Mouse (Mus musculus) hindbrain, postnatal 0 days (tissue): ENCODE measurements at regions not wholly inside any gene's neighbourhood (a gene's known extent, or its start where the extent isn't known, plus 50 kb on each side); places are given as distances from the start of the nearest gene placed in this dataset.

Experiments
- ATAC-seq: fragments of 200-750 bp; cut with Nextera tagmentation; 2 replicates; pipeline ENCODE4 v1.8.0; 2017; ENCODE audit warnings: mild to moderate bottlenecking, moderate TSS enrichment, moderate library complexity
- DNase-seq: peaks from one replicate; pipeline ENCODE4 v3.0.0-alpha.2; 2015; ENCODE audit warnings: low spot score
- H3K27ac ChIP-seq: fragments of 300-500 bp; sonication (generic); 2 replicates; pipeline ENCODE4 v1.5.1; 2014; ENCODE audit warnings: mild to moderate bottlenecking
- H3K27me3 ChIP-seq: fragments of 300-500 bp; sonication (generic); 2 replicates; pipeline ENCODE4 v1.6.1; 2014; ENCODE audit warnings: low read length, mixed read lengths; ENCODE audit not compliant: insufficient read depth
- H3K36me3 ChIP-seq: fragments of 300-500 bp; sonication (generic); 2 replicates; pipeline ENCODE4 v1.6.1; 2014; ENCODE audit warnings: low read length, mixed read lengths; ENCODE audit not compliant: insufficient read depth
- H3K4me1 ChIP-seq: fragments of 300-500 bp; sonication (generic); 2 replicates; pipeline ENCODE4 v1.6.1; 2014; ENCODE audit warnings: antibody characterized with exemption, low read length, mixed read lengths; ENCODE audit not compliant: insufficient read depth
- H3K4me2 ChIP-seq: fragments of 300-500 bp; sonication (generic); 2 replicates; pipeline ENCODE4 v1.6.1; 2014; ENCODE audit warnings: low read depth, mild to moderate bottlenecking, low read length, moderate library complexity, mixed read lengths
- H3K4me3 ChIP-seq: fragments of 300-500 bp; sonication (generic); 2 replicates; pipeline ENCODE4 v1.5.1; 2014; ENCODE audit warnings: low read length
- H3K9ac ChIP-seq: fragments of 300-500 bp; sonication (generic); replicated peaks from 2 replicates; pipeline ENCODE4 v1.6.1; 2014; ENCODE audit warnings: mild to moderate bottlenecking, low read length, moderate library complexity, mixed read lengths
- H3K9me3 ChIP-seq: fragments of 300-500 bp; sonication (generic); 2 replicates; pipeline ENCODE4 v1.6.1; 2016; ENCODE audit warnings: low read length, mixed read lengths
- CTCF ChIP-seq: IDR thresholded peaks from 2 replicates; pipeline ENCODE4 v1.5.1; 2016; ENCODE audit warnings: antibody characterized with exemption, control low read depth, low read depth
- WGBS: fragments of 180-500 bp; shearing (Covaris S2); extraction: QIAGEN DNeasy Blood & Tissue Kit; methylation state at CpG from one replicate; pipeline ENCODE4 v1.1.7; 2014; 5-methylcytosine and 5-hydroxymethylcytosine counted together

GRCm38 (mm10) chr4:95162386-95163090, 110.5 kb upstream of the Jun start:
- no peaks in the 10 kb centered on the region for H3K27me3 ChIP-seq
- H3K4me2 ChIP-seq = no peak overlapping the region
- WGBS = 79% methylated on average over 9 of the region's 9 CpGs
- H3K9ac ChIP-seq = no peak overlapping the region
- no peak for ATAC-seq
- H3K9me3 ChIP-seq = no peaks in the 10 kb centered on the region
- TF ChIP-seq CTCF = no peak
- no peak for DNase-seq
- no peak overlapping the region for H3K4me3 ChIP-seq
- no peaks in the 10 kb centered on the region for H3K36me3 ChIP-seq
- H3K27ac ChIP-seq = no peak overlapping the region
- H3K4me1 ChIP-seq = no peaks in the 10 kb centered on the region

DNA sequence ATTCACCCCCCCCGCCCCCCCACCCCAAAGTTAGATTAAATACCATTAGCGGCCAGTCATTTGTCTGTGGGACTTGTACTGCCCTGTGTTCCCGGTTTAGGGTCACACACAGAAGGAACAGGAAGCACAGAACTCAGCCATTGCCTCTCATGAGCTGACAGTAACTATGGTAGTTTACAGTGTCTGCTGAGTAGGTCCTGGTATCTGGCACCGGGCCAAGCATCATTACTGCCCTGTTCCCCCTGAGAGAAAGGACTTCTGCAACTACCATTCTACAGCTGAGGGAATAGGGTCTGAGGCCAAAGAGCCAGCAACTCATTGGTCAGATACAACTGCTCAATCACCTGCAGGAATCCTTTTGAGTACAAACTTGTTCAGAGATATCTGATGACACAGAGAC, 111.4 kb upstream of the Jun start:
- DNase-seq (no peak), ATAC-seq (no peak)
- no peaks in the 10 kb centered on the region for H3K36me3 ChIP-seq
- no peak overlapping the region for H3K27ac ChIP-seq
- H3K4me3 ChIP-seq = no peak overlapping the region
- no peak for TF ChIP-seq CTCF
- H3K27me3 ChIP-seq = no peaks in the 10 kb centered on the region
- H3K9ac ChIP-seq = no peak overlapping the region
- no peak overlapping the region for H3K4me2 ChIP-seq
- WGBS = 70% methylated on average over 4 of the region's 4 CpGs
- no peaks in the 10 kb centered on the region for H3K9me3 ChIP-seq
- no peaks in the 10 kb centered on the region for H3K4me1 ChIP-seq

DNA sequence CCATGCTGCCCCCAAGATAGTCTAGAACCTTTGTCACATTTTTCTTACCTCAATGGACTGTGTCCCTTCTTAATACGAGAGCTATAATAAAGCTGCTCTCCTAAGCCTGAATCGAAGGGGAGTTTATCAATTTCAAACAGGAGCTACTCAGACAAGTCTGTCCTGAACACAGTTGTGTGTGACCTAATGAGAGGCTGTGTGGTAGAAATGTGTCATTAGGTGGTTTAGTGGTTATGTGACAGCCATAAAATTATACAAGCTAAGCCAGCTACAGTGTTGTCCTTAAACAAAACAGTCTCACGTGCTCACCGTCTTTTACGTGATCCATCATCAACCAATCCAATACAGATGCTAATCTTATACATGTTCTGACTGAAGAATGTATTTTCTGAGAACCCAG, 114.5 kb upstream of the Jun start:
- Histone ChIP-seq H3K4me1 (no peaks in the 10 kb centered on the region), H3K27me3 (no peaks in the 10 kb centered on the region), H3K27ac (no peak overlapping the region), H3K4me3 (no peak overlapping the region), H3K4me2 (no peak overlapping the region), H3K36me3 (no peaks in the 10 kb centered on the region), H3K9me3 (no peaks in the 10 kb centered on the region), H3K9ac (no peak overlapping the region)
- ATAC-seq (no peak), DNase-seq (no peak)
- TF ChIP-seq CTCF = no peak
- 85% methylated on average over 5 of the region's 5 CpGs for WGBS

GRCm38 (mm10) chr4:95167216-95167615, 115.2 kb upstream of the Jun start:
- no peaks in the 10 kb centered on the region for H3K4me1 ChIP-seq
- WGBS = 93% methylated on average over 1 of the region's 1 CpGs
- H3K4me3 ChIP-seq = no peak overlapping the region
- H3K27ac ChIP-seq = no peak overlapping the region
- DNase-seq (no peak), ATAC-seq (no peak)
- H3K27me3 ChIP-seq = no peaks in the 10 kb centered on the region
- no peak overlapping the region for H3K4me2 ChIP-seq
- no peaks in the 10 kb centered on the region for H3K9me3 ChIP-seq
- no peak for TF ChIP-seq CTCF
- H3K36me3 ChIP-seq = no peaks in the 10 kb centered on the region
- no peak overlapping the region for H3K9ac ChIP-seq

- no peak overlapping the region for H3K4me2 ChIP-seq
- no peak for ATAC-seq
- H3K4me3 ChIP-seq = no peak overlapping the region
- H3K4me1 ChIP-seq = no peaks in the 10 kb centered on the region
- no peak overlapping the region for H3K9ac ChIP-seq
- WGBS = 66% methylated on average over 2 of the region's 2 CpGs
- H3K9me3 ChIP-seq = no peaks in the 10 kb centered on the region
- no peak overlapping the region for H3K27ac ChIP-seq
- DNase-seq = no peak
- H3K36me3 ChIP-seq = no peaks in the 10 kb centered on the region
- TF ChIP-seq CTCF = no peak
- no peaks in the 10 kb centered on the region for H3K27me3 ChIP-seq
Measured at GRCm38 (mm10) chr4:95169702-95170101, 117.7 kb upstream of the Jun start.

DNA sequence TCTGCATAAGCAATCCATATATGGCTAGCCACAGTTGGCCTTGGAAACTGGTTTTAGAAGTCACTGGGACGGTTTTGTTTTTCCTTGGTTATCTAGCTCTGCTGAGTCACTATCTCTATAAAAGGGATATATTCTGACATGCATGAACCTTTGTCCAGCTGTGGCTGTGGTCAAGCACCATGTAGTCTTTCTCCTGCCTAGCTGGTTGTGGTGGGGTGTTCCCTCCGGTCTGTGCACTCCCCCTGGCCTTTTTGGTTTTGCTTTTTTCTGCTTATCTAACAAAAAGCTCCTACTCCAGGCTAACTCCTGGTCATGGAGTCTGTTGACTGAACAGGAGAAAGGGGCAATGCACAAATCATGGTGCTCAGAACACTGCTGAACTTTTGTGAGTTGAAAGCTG, 125.7 kb upstream of the Jun start:
- ATAC-seq (no peak), DNase-seq (no peak)
- Histone ChIP-seq H3K36me3 (no peaks in the 10 kb centered on the region), H3K27ac (no peak overlapping the region), H3K9ac (no peak overlapping the region), H3K4me2 (no peak overlapping the region), H3K27me3 (no peaks in the 10 kb centered on the region), H3K9me3 (no peaks in the 10 kb centered on the region), H3K4me3 (no peak overlapping the region), H3K4me1 (no peaks in the 10 kb centered on the region)
- WGBS = 93% methylated on average over 2 of the region's 2 CpGs
- no peak for TF ChIP-seq CTCF

GRCm38 (mm10) chr4:95178467-95178866, 126.4 kb upstream of the Jun start:
- Histone ChIP-seq H3K36me3 (no peaks in the 10 kb centered on the region), H3K27me3 (no peaks in the 10 kb centered on the region), H3K9ac (no peak overlapping the region), H3K27ac (no peak overlapping the region), H3K4me1 (no peaks in the 10 kb centered on the region), H3K9me3 (no peaks in the 10 kb centered on the region), H3K4me3 (no peak overlapping the region), H3K4me2 (no peak overlapping the region)
- no peak for TF ChIP-seq CTCF
- no peak for ATAC-seq
- no peak for DNase-seq
- 67% methylated on average over 3 of the region's 3 CpGs for WGBS
